ENCODE assay signal across 17 mouse cellular contexts in the genomic region with DNA sequence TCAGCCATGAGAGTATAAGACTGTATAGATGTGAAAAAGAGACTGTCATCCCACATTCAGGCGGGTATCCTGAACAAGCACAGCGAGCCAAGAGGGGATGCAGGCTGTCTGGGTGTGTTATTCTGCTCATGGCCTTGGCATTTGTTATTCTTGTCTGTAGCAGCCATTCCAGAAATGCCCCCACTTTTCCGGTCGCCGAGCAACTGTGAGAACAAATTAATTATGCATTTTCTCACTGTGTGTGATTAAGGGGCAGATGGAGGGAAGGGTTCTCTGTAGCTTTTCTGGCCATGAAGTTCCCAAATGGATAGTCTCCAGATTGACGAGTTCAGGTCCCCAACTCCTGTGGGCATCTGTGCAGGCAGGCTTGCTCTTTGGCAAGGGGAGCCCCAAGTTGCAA. TPM values are rescaled to one million over a fixed set of nuclear protein-coding genes. Genes with fewer than 3 reads are reported as not detected.
DNase-seq lines count a peak whose midpoint lies in the region; ATAC-seq and TF ChIP-seq lines count a peak whose summit lies in the region.
"Had no signal": no experiment of that assay in that cellular context is flagged by ENCODE, and none has a peak within 500 bp of the region (broad histone marks: within the 10 kb centered on the region; RNA-seq: fewer than 3 reads in every experiment).

No protein-coding gene starts in this region.

- no peaks in the 10 kb centered on the region for H3K4me1 ChIP-seq in midbrain, embryonic 13.5 days (replicated peaks)
- no peaks in the 10 kb centered on the region for H3K4me1 ChIP-seq in midbrain, embryonic 10.5 days
- H3K4me1 ChIP-seq in forebrain, embryonic 15.5 days = peaks cover 20% of the 10 kb centered on the region
- H3K4me1 ChIP-seq: embryonic facial prominence, embryonic 13.5 days; limb, embryonic 15.5 days; neural tube, embryonic 12.5 days had no signal

- H3K9me3 ChIP-seq in midbrain, embryonic 13.5 days = no peaks in the 10 kb centered on the region
- H3K9me3 ChIP-seq in midbrain, embryonic 10.5 days (replicated peaks) = no peaks in the 10 kb centered on the region
- no peaks in the 10 kb centered on the region for H3K9me3 ChIP-seq in forebrain, embryonic 15.5 days
- H3K9me3 ChIP-seq: embryonic facial prominence, embryonic 13.5 days; limb, embryonic 15.5 days; neural tube, embryonic 12.5 days had no signal

- ATAC-seq in midbrain, embryonic 13.5 days = peak; percentile 53; the same call in 1 of the 2 replicates
- peak; percentile 93 for ATAC-seq in forebrain, embryonic 15.5 days (replicated peaks)
- ATAC-seq: CD4-positive, CD25-positive, alpha-beta regulatory T cell, adult 4 months had no signal

- peaks cover 3% of the 10 kb centered on the region; the same call in 1 of the 2 replicates for H3K36me3 ChIP-seq in midbrain, embryonic 13.5 days
- no peaks in the 10 kb centered on the region for H3K36me3 ChIP-seq in midbrain, embryonic 10.5 days
- H3K36me3 ChIP-seq in forebrain, embryonic 15.5 days = no peaks in the 10 kb centered on the region
- H3K36me3 ChIP-seq: neural tube, embryonic 12.5 days had no signal

- H3K4me2 ChIP-seq in midbrain, embryonic 13.5 days (replicated peaks) = no peak overlapping the region
- H3K4me2 ChIP-seq in forebrain, embryonic 15.5 days (replicated peaks) = no peak overlapping the region
- H3K4me2 ChIP-seq: embryonic facial prominence, embryonic 13.5 days; limb, embryonic 15.5 days; lung, embryonic 14.5 days; neural tube, embryonic 12.5 days had no signal

- H3K27me3 ChIP-seq in midbrain, embryonic 13.5 days = no peaks in the 10 kb centered on the region
- H3K27me3 ChIP-seq in midbrain, embryonic 10.5 days (ENCODE audit: low read depth, poor library complexity, severe bottlenecking) = no peaks in the 10 kb centered on the region
- H3K27me3 ChIP-seq in forebrain, embryonic 15.5 days = no peaks in the 10 kb centered on the region
- H3K27me3 ChIP-seq: embryonic facial prominence, embryonic 13.5 days; limb, embryonic 15.5 days; neural tube, embryonic 12.5 days had no signal

- 53% methylated on average over 6 of the region's 6 CpGs for WGBS in midbrain, embryonic 13.5 days
- WGBS in midbrain, embryonic 10.5 days = 86% methylated on average over 6 of the region's 6 CpGs
- WGBS in forebrain, embryonic 15.5 days = 14% methylated on average over 6 of the region's 6 CpGs

- H3K9ac ChIP-seq in midbrain, embryonic 13.5 days (replicated peaks) = no peak overlapping the region
- no peak overlapping the region for H3K9ac ChIP-seq in forebrain, embryonic 15.5 days (replicated peaks)
- H3K9ac ChIP-seq: embryonic facial prominence, embryonic 13.5 days; limb, embryonic 15.5 days; lung, embryonic 14.5 days; neural tube, embryonic 12.5 days had no signal

- no peak for TF ChIP-seq CTCF in layer of hippocampus, adult 2 months (conservative IDR thresholded peaks at IDR 0.05)

- DNase-seq in midbrain, embryonic 10.5 days (ENCODE audit: low spot score) = no peak
- DNase-seq in layer of hippocampus, adult 2 months (ENCODE audit: low spot score in 2 of 2) = peak; percentile 68 to 81
- peak; percentile 42 for DNase-seq in telencephalon, adult 2 months (ENCODE audit: low read depth, low spot score)
- no peak for DNase-seq in embryo, embryonic 10 days (ENCODE audit: low spot score)
- no peak for DNase-seq in kidney, adult 18-20 months
- DNase-seq: cerebellum, adult 9-11 months; kidney, adult 2 months; lung, embryonic 14.5 days; right cerebral cortex, postnatal 14 days; thymus, postnatal 14 days had no signal

- no peak overlapping the region for H3K27ac ChIP-seq in midbrain, embryonic 13.5 days
- no peak overlapping the region for H3K27ac ChIP-seq in midbrain, embryonic 10.5 days (replicated peaks)
- H3K27ac ChIP-seq in forebrain, embryonic 15.5 days (replicated peaks) = peak overlapping the region; percentile 55
- peak overlapping the region; percentile 78 for H3K27ac ChIP-seq in layer of hippocampus, adult 2 months
- H3K27ac ChIP-seq: embryonic facial prominence, embryonic 13.5 days; left cerebral cortex, adult 2 months; limb, embryonic 15.5 days; neural tube, embryonic 12.5 days had no signal

- no peak overlapping the region for H3K4me3 ChIP-seq in midbrain, embryonic 13.5 days (replicated peaks)
- H3K4me3 ChIP-seq in midbrain, embryonic 10.5 days = no peak overlapping the region
- H3K4me3 ChIP-seq in forebrain, embryonic 15.5 days = no peak overlapping the region
- H3K4me3 ChIP-seq in layer of hippocampus, adult 2 months = no peak overlapping the region
- H3K4me3 ChIP-seq: embryonic facial prominence, embryonic 13.5 days; left cerebral cortex, adult 2 months; limb, embryonic 15.5 days; neural tube, embryonic 12.5 days had no signal

RNA-seq across cellular contexts. Expression of gene Adck1, which starts 28.5 kb away (rescaled TPM):
- 26.4 and 27.2 TPM in 2 replicates for polyA plus RNA-seq in midbrain, embryonic 13.5 days (2015; fragmentation: Nextera tagmentation; extraction: Ambion mirVana)
- polyA plus RNA-seq in midbrain, embryonic 10.5 days (2016; fragmentation: Nextera tagmentation; extraction: Ambion mirVana) = 20.4 and 20.7 TPM in 2 replicates
- polyA plus RNA-seq in forebrain, embryonic 15.5 days (2015; fragmentation: Nextera tagmentation; extraction: Ambion mirVana) = 33.3 and 35.1 TPM in 2 replicates
- total RNA-seq in layer of hippocampus, adult 2 months (2021) = 10 to 100 TPM; 32.3 to 32.4 TPM

Comparison
In these comparisons a context has a peak if more than half of its experiments do, and no peak if none do; other contexts are left out.
1. H3K27ac ChIP-seq: peak in forebrain, embryonic 15.5 days (single experiment) and layer of hippocampus, adult 2 months (single experiment); none in midbrain, embryonic 13.5 days (single experiment) and midbrain, embryonic 10.5 days (single experiment).
2. DNase-seq: peak in layer of hippocampus, adult 2 months (2 of 2) and telencephalon, adult 2 months (single experiment); none in midbrain, embryonic 10.5 days (single experiment), embryo, embryonic 10 days (single experiment) and kidney, adult 18-20 months (single experiment).